Mouse (Mus musculus): ENCODE measurements around the gene Map1b.

DNA sequence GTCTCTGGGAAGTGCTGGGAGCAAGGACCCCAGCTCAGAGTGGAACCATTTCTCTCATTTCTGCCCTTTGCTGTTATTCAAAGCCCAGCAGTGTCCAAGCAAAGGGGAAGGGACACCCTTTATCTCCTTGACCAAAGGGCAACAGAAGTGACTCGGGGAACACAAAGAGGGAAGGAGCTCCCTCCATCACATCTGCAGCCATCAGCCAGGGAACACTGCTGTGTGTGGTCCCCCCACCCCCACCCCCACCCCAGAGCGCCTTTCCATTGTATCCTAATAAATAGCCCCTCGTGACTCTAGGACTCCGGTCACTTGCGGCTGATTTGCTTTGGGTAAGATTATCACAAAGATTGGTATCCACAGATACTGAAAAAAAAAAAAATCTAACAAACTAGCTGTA is 41.3 kb downstream of the Map1b start:
- no peak for TF ChIP-seq POLR2A (IDR thresholded peaks at IDR 0.05; ENCODE audit: low read depth, low read length)
- no peak for TF ChIP-seq CTCF (IDR thresholded peaks at IDR 0.05; ENCODE audit: borderline replicate concordance, insufficient read depth, low read length)

Measured in embryonic fibroblast, embryonic 13.5 days (primary cell).